Mouse (Mus musculus) heart, embryonic 13.5 days (tissue): ENCODE data around the gene Tmem102. TPM values are rescaled to one million over a fixed set of nuclear protein-coding genes. Genes with fewer than 3 reads are reported as not detected.

Source experiments
- ATAC-seq: fragments of 200-750 bp; cut with Nextera tagmentation; 2 replicates; pipeline ENCODE4 v1.8.0; 2017; ENCODE audit warnings: moderate TSS enrichment; ENCODE audit not compliant: insufficient number of reproducible peaks, low FRiP score, low TSS enrichment; ENCODE audit errors: extremely low read depth
- H3K27ac ChIP-seq: fragments of 300-500 bp; sonication (generic); replicated peaks from 2 replicates; pipeline ENCODE4 v1.5.1; 2015; ENCODE audit warnings: moderate library complexity, mild to moderate bottlenecking, inconsistent platforms
- H3K27me3 ChIP-seq: fragments of 300-500 bp; sonication (generic); replicated peaks from 2 replicates; pipeline ENCODE4 v1.6.1; 2015; ENCODE audit warnings: mild to moderate bottlenecking, inconsistent platforms
- H3K36me3 ChIP-seq: fragments of 300-500 bp; sonication (generic); 2 replicates; pipeline ENCODE4 v1.6.1; 2015; ENCODE audit warnings: mild to moderate bottlenecking, inconsistent platforms
- H3K4me1 ChIP-seq: fragments of 300-500 bp; sonication (generic); 2 replicates; pipeline ENCODE4 v1.6.1; 2015; ENCODE audit warnings: inconsistent platforms
- H3K4me2 ChIP-seq: fragments of 300-500 bp; sonication (generic); 2 replicates; pipeline ENCODE4 v1.6.1; 2015; ENCODE audit warnings: inconsistent platforms, mild to moderate bottlenecking, moderate library complexity
- H3K4me3 ChIP-seq: fragments of 300-500 bp; sonication (generic); 2 replicates; pipeline ENCODE4 v1.5.1; 2015; ENCODE audit warnings: moderate library complexity, mild to moderate bottlenecking, inconsistent platforms
- H3K9ac ChIP-seq: fragments of 300-500 bp; sonication (generic); 2 replicates; pipeline ENCODE4 v1.6.1; 2015; ENCODE audit warnings: inconsistent platforms, mild to moderate bottlenecking, moderate library complexity
- H3K9me3 ChIP-seq: fragments of 300-500 bp; sonication (generic); 2 replicates; pipeline ENCODE4 v1.6.1; 2016; ENCODE audit warnings: inconsistent platforms
- WGBS: fragments of 180-500 bp; shearing (Covaris S2); methylation state at CpG from one replicate; pipeline ENCODE4 v1.1.7; 2015; ENCODE audit warnings: mixed read lengths; 5-methylcytosine and 5-hydroxymethylcytosine counted together
- polyA plus RNA-seq: library from polyadenylated mRNA; unstranded; fragments of >200 nt; fragmentation: Nextera tagmentation; extraction: Ambion mirVana; gene quantifications from 2 replicates; pipeline ENCODE4 v1.2.1, GENCODE M21; 2015

Gene Tmem102
- polyA plus RNA-seq, 1 experiment from 2014 or later, result 1.8 TPM

- H3K4me1 ChIP-seq, result peaks cover 50% of the 10 kb centered on the region
- H3K9me3 ChIP-seq, result no peaks in the 10 kb centered on the region
- ATAC-seq, result peak; percentile 90
- under 1% methylated on average over 34 of the region's 34 CpGs for WGBS
- H3K27ac ChIP-seq, result peak within 1 kb of the TSS; percentile 85
- peaks cover 40% of the 10 kb centered on the region for H3K27me3 ChIP-seq
- peak within 1 kb of the TSS; percentile 64 for H3K4me3 ChIP-seq
- H3K9ac ChIP-seq, result peak within 1 kb of the TSS; percentile 84
- peak within 1 kb of the TSS; percentile 88 for H3K4me2 ChIP-seq
- 0 out of 2 replicates have a peak, but pooled peaks cover 3% of the 10 kb centered on the region for H3K36me3 ChIP-seq
Observed at GRCm38 (mm10) chr11:69837952-69838713, 32.7 kb upstream of the Tmem102 start, which contains the start of gene Tmem256. Gene Tmem256, plus strand, starts transcription at chr11:69838514.

GRCm38 (mm10) chr11:69837604-69837951 lies 32.2 kb upstream of the Tmem102 start, which contains the start of gene Nlgn2:
Gene Nlgn2, minus strand, starts transcription at chr11:69837784.
- peaks cover 46% of the 10 kb centered on the region for H3K27me3 ChIP-seq
- H3K9ac ChIP-seq, result peak within 1 kb of the TSS; percentile 84
- ATAC-seq, result peak; percentile 59; the same call in 1 of the 2 replicates
- WGBS, result 0% methylated on average over 31 of the region's 32 CpGs
- H3K27ac ChIP-seq, result peak within 1 kb of the TSS; percentile 85
- peak within 1 kb of the TSS; percentile 88 for H3K4me2 ChIP-seq
- peak within 1 kb of the TSS; percentile 64 for H3K4me3 ChIP-seq
- peaks cover 50% of the 10 kb centered on the region for H3K4me1 ChIP-seq
- H3K36me3 ChIP-seq, result peaks cover 8% of the 10 kb centered on the region; the same call in 1 of the 2 replicates
- no peaks in the 10 kb centered on the region for H3K9me3 ChIP-seq

GRCm38 (mm10) chr11:69836703-69837576 lies 31.5 kb upstream of the Tmem102 start:
- Histone ChIP-seq H3K36me3 (peaks cover 9% of the 10 kb centered on the region; the same call in 1 of the 2 replicates), H3K27ac (peak overlapping the region; percentile 69), H3K4me2 (peak overlapping the region; percentile 88), H3K4me1 (peaks cover 50% of the 10 kb centered on the region), H3K9ac (peak overlapping the region; percentile 84), H3K27me3 (peaks cover 52% of the 10 kb centered on the region), H3K4me3 (peak overlapping the region; percentile 64), H3K9me3 (no peaks in the 10 kb centered on the region)
- no peak for ATAC-seq
- 1% methylated on average over 51 of the region's 52 CpGs for WGBS

GRCm38 (mm10) chr11:69835966-69836335 lies 30.5 kb upstream of the Tmem102 start:
- peak overlapping the region; percentile 84 for H3K9ac ChIP-seq
- H3K4me3 ChIP-seq, result peak overlapping the region; percentile 64
- H3K27me3 ChIP-seq, result peaks cover 52% of the 10 kb centered on the region
- WGBS, result 24% methylated on average over 4 of the region's 4 CpGs
- H3K4me2 ChIP-seq, result peak overlapping the region; percentile 88
- ATAC-seq, result no peak
- H3K9me3 ChIP-seq, result no peaks in the 10 kb centered on the region
- no peak overlapping the region for H3K27ac ChIP-seq
- H3K4me1 ChIP-seq, result peaks cover 50% of the 10 kb centered on the region
- peaks cover 9% of the 10 kb centered on the region; the same call in 1 of the 2 replicates for H3K36me3 ChIP-seq

GRCm38 (mm10) chr11:69835326-69835965 lies 30.0 kb upstream of the Tmem102 start:
- Histone ChIP-seq H3K9me3 (no peaks in the 10 kb centered on the region), H3K36me3 (peaks cover 9% of the 10 kb centered on the region; the same call in 1 of the 2 replicates), H3K27ac (no peak overlapping the region), H3K4me2 (peak overlapping the region; percentile 88), H3K4me1 (peaks cover 50% of the 10 kb centered on the region), H3K9ac (peak overlapping the region; percentile 84), H3K4me3 (peak overlapping the region; percentile 64), H3K27me3 (peaks cover 52% of the 10 kb centered on the region)
- ATAC-seq, result no peak
- 16% methylated on average over 9 of the region's 9 CpGs for WGBS

GRCm38 (mm10) chr11:69834001-69834549 lies 28.7 kb upstream of the Tmem102 start:
- Histone ChIP-seq H3K4me3 (peak overlapping the region; percentile 53), H3K9ac (peak overlapping the region; percentile 83), H3K27me3 (peaks cover 52% of the 10 kb centered on the region), H3K9me3 (no peaks in the 10 kb centered on the region), H3K4me2 (peak overlapping the region; percentile 88), H3K4me1 (peaks cover 44% of the 10 kb centered on the region), H3K36me3 (peaks cover 9% of the 10 kb centered on the region; the same call in 1 of the 2 replicates), H3K27ac (no peak overlapping the region)
- no peak for ATAC-seq
- WGBS, result 6% methylated on average over 47 of the region's 48 CpGs

DNA sequence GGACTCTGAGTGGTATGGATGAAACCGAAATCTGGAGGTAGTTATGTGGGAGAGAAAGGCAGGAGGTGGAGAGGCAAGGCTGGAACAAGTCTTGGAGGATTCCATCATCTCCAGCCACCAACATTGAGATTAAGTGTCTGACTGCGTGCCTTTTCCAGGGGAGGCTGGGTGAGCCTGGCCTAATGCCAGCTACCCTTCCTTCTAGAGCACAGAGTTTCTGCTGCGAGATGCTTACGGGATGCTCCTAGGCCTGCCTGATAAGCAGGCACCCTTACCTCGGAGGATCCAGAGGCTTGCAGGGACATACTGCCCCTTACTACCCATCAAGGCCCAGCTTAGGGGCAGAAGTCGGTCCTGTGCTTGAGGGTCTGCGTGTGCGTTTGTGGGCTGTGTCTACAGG lies 28.1 kb upstream of the Tmem102 start:
- Histone ChIP-seq H3K9me3 (no peaks in the 10 kb centered on the region), H3K27ac (no peak overlapping the region), H3K4me2 (peak overlapping the region; percentile 88), H3K36me3 (peaks cover 9% of the 10 kb centered on the region; the same call in 1 of the 2 replicates), H3K4me1 (peaks cover 40% of the 10 kb centered on the region), H3K4me3 (peak overlapping the region; percentile 53), H3K27me3 (peaks cover 52% of the 10 kb centered on the region), H3K9ac (peak overlapping the region; percentile 83)
- ATAC-seq, result no peak
- 31% methylated on average over 8 of the region's 8 CpGs for WGBS

- Histone ChIP-seq H3K4me2 (no peak overlapping the region), H3K27ac (no peak overlapping the region), H3K36me3 (peaks cover 39% of the 10 kb centered on the region), H3K27me3 (peaks cover 19% of the 10 kb centered on the region), H3K9me3 (no peaks in the 10 kb centered on the region), H3K4me1 (peaks cover 6% of the 10 kb centered on the region), H3K9ac (no peak overlapping the region), H3K4me3 (no peak overlapping the region)
- 77% methylated on average over 5 of the region's 5 CpGs for WGBS
- no peak for ATAC-seq
Observed at GRCm38 (mm10) chr11:69828832-69829231, 23.4 kb upstream of the Tmem102 start.

GRCm38 (mm10) chr11:69823456-69823855 lies 18.0 kb upstream of the Tmem102 start:
- Histone ChIP-seq H3K4me1 (no peaks in the 10 kb centered on the region), H3K4me3 (no peak overlapping the region), H3K9ac (no peak overlapping the region), H3K27me3 (no peaks in the 10 kb centered on the region; the same call in 1 of the 2 replicates), H3K36me3 (peaks cover 31% of the 10 kb centered on the region), H3K27ac (no peak overlapping the region), H3K4me2 (no peak overlapping the region), H3K9me3 (no peaks in the 10 kb centered on the region)
- WGBS, result 57% methylated on average over 2 of the region's 2 CpGs
- ATAC-seq, result no peak

- no peak within 1 kb of the TSS for H3K4me3 ChIP-seq
- peaks cover 18% of the 10 kb centered on the region for H3K36me3 ChIP-seq
- 73% methylated on average over 3 of the region's 3 CpGs for WGBS
- no peak within 1 kb of the TSS for H3K27ac ChIP-seq
- H3K9ac ChIP-seq, result no peak within 1 kb of the TSS
- 0 out of 2 replicates have a peak, but pooled peaks cover 8% of the 10 kb centered on the region for H3K9me3 ChIP-seq
- no peak within 1 kb of the TSS for H3K4me2 ChIP-seq
- ATAC-seq, result no peak
- no peaks in the 10 kb centered on the region; the same call in 1 of the 2 replicates for H3K27me3 ChIP-seq
- H3K4me1 ChIP-seq, result no peaks in the 10 kb centered on the region
Observed at GRCm38 (mm10) chr11:69822080-69822479, 16.7 kb upstream of the Tmem102 start, which contains the start of gene Spem1. Gene Spem1, minus strand, starts transcription at chr11:69822180.
